Mouse (Mus musculus) cerebellum, adult 9-10 months (tissue): ENCODE measurements around the gene Gcnt2.
"Not testable (repeated sequence)": the region's sequence is repeated elsewhere in the genome, so short reads cannot be mapped to it uniquely, and the experiment has no call there.

Source experiments
- DNase-seq: peaks from one replicate; pipeline ENCODE4 v3.0.0; 2022

Gene Gcnt2

GRCm38 (mm10) chr13:40875415-40875814 lies 15.9 kb downstream of the Gcnt2 start:
- DNase-seq, result no peak

GRCm38 (mm10) chr13:40877589-40877988 lies 18.0 kb downstream of the Gcnt2 start:
- DNase-seq, result no peak

- no peak for DNase-seq
Measured at GRCm38 (mm10) chr13:40880557-40880956, 21.0 kb downstream of the Gcnt2 start.

GRCm38 (mm10) chr13:40882606-40883005 lies 23.1 kb downstream of the Gcnt2 start:
- no peak for DNase-seq

- no peak for DNase-seq
Measured at GRCm38 (mm10) chr13:40883903-40884302, 24.3 kb downstream of the Gcnt2 start.

- no peak for DNase-seq
Measured at GRCm38 (mm10) chr13:40884878-40885277, 25.3 kb downstream of the Gcnt2 start.

- DNase-seq, result no peak
Measured at GRCm38 (mm10) chr13:40885935-40886642, 26.5 kb downstream of the Gcnt2 start.

- DNase-seq, result no peak
Measured at GRCm38 (mm10) chr13:40886643-40887381, 27.3 kb downstream of the Gcnt2 start.

GRCm38 (mm10) chr13:40890595-40890994 lies 31.0 kb downstream of the Gcnt2 start:
- DNase-seq, result no peak

GRCm38 (mm10) chr13:40891369-40891768 lies 31.8 kb downstream of the Gcnt2 start:
- DNase-seq, result not testable (repeated sequence)

- DNase-seq, result no peak
Measured at GRCm38 (mm10) chr13:40892043-40892442, 32.5 kb downstream of the Gcnt2 start.

GRCm38 (mm10) chr13:40892547-40892946 lies 33.0 kb downstream of the Gcnt2 start:
- DNase-seq, result no peak

- DNase-seq, result no peak
Measured at GRCm38 (mm10) chr13:40893573-40893972, 34.0 kb downstream of the Gcnt2 start.

- DNase-seq, result not testable (repeated sequence)
Measured at GRCm38 (mm10) chr13:40898049-40898690, 38.6 kb downstream of the Gcnt2 start.

- no peak for DNase-seq
Measured at GRCm38 (mm10) chr13:40898698-40899097, 39.1 kb downstream of the Gcnt2 start.

- no peak for DNase-seq
Measured at GRCm38 (mm10) chr13:40899349-40899993, 39.9 kb downstream of the Gcnt2 start.

GRCm38 (mm10) chr13:40899994-40900970 lies 40.7 kb downstream of the Gcnt2 start:
- DNase-seq, result no peak

- no peak for DNase-seq
Measured at GRCm38 (mm10) chr13:40901263-40901662, 41.7 kb downstream of the Gcnt2 start.

GRCm38 (mm10) chr13:40901831-40902459 lies 42.4 kb downstream of the Gcnt2 start:
- no peak for DNase-seq

GRCm38 (mm10) chr13:40904080-40904479 lies 44.5 kb downstream of the Gcnt2 start:
- no peak for DNase-seq

GRCm38 (mm10) chr13:40906528-40906927 lies 47.0 kb downstream of the Gcnt2 start:
- no peak for DNase-seq

GRCm38 (mm10) chr13:40907274-40907673 lies 47.7 kb downstream of the Gcnt2 start:
- no peak for DNase-seq
